In the genomic region with DNA sequence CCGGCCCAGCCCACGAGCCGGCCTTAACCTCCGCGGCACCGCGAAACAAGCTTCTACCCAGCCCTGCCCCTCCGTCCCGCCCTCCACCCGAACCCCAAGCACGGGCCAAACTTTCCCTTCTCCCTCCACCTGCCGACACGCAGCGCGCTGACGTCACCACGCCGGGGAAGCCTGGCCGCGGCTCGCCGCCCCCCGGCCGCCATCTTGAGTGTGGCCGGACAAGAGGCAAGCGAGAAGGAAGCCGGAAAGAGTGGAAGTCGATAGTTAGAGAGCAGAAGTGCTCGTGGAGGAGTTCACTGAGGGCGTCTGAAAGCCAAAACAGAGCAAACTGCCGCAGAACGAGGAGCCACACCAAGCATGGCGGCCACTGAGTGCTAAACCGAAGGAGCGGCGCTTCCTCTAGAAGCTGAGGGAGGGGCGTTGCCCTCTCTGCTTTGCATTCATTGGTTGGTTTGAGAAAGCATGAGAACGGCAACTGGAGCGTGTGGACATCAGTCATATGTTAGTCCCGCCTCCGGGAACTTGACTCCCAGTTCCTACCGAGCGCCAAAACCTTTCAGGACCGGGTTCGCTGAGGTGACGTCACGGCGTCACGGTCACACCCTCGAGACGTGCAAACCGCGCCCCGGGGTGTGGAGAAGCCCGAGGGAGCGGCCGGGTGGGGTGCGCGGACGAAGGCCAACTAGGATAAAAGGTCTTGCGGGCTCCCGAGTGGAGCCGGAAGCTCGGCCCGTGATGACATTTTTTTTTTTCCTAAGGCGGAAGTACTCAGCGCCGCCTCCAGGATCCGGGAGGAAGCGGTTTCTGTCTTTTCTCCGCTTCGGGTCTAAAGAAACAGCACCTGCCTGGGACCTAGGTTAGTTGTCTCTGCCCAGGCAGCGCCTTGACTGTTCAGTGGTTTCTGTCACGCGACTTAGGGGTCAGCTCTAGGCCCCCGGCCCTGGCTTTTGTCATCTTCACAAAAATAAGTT, we compare ENCODE assay signal across 1 mouse cellular context.
TF ChIP-seq lines count a peak whose summit lies in the region.

A gene (minus strand): TSS at position 139 of the 971 bp plus-strand sequence.

TF ChIP-seq in CH12.LX, 34 proteins besides CTCF, POLR2A, EP300 and RAD21 (continued from another document):
- TF ChIP-seq SIN3A (IDR thresholded peaks at IDR 0.05; ENCODE audit: low read length) (peak; percentile 81), ZKSCAN1 (IDR thresholded peaks at IDR 0.05; ENCODE audit: borderline replicate concordance, low read depth, low read length) (no peak), NRF1 (IDR thresholded peaks at IDR 0.05; ENCODE audit: low read depth, low read length) (peak; percentile 86), POLR2AphosphoS2 (IDR thresholded peaks at IDR 0.05; ENCODE audit: low read depth, low read length) (no peak), IRF4 (IDR thresholded peaks at IDR 0.05; ENCODE audit: low read depth, low read length) (peak; percentile 77), TCF12 (IDR thresholded peaks at IDR 0.05; ENCODE audit: low read depth, low read length) (peak; percentile 68), KAT2A (IDR thresholded peaks at IDR 0.05; ENCODE audit: insufficient replicate concordance, low read length) (no peak; the same call in 1 of the 2 replicates), PAX5 (IDR thresholded peaks at IDR 0.05; ENCODE audit: low read length) (no peak), MYC (IDR thresholded peaks at IDR 0.05; ENCODE audit: low read depth, low read length) (peak; percentile 57; the same call in 1 of the 2 replicates), MEF2A (IDR thresholded peaks at IDR 0.05; ENCODE audit: borderline replicate concordance, low read depth, low read length) (peak; percentile 63), BHLHE40 (IDR thresholded peaks at IDR 0.05; ENCODE audit: low read depth, low read length) (peak; percentile 94), E2F4 (IDR thresholded peaks at IDR 0.05; ENCODE audit: insufficient replicate concordance, low read depth, low read length) (0 out of 2 replicates have a peak, but pooled peaks have one; percentile 20), ZMIZ1 (IDR thresholded peaks at IDR 0.05; ENCODE audit: low read depth, low read length) (peak; percentile 50; the same call in 1 of the 2 replicates), NELFE (IDR thresholded peaks at IDR 0.05; ENCODE audit: low read depth, low read length) (peak; percentile 87), MAFK (IDR thresholded peaks at IDR 0.05; ENCODE audit: insufficient replicate concordance, low read length) (no peak), CHD2 (IDR thresholded peaks at IDR 0.05; ENCODE audit: low read length) (peak; percentile 93), SMC3 (IDR thresholded peaks at IDR 0.05; ENCODE audit: low read depth, low read length) (0 out of 2 replicates have a peak, but pooled peaks have one; percentile 11), TBP (conservative IDR thresholded peaks at IDR 0.05; ENCODE audit: low read depth, low read length) (peak; percentile 81; the same call in 1 of the 2 replicates), MAX (IDR thresholded peaks at IDR 0.05; ENCODE audit: low read length) (peak; percentile 71), ZC3H11A (IDR thresholded peaks at IDR 0.05; ENCODE audit: low read depth, low read length) (no peak), CHD1 (IDR thresholded peaks at IDR 0.05; ENCODE audit: low read depth, low read length) (peak; percentile 88), GABPA (IDR thresholded peaks at IDR 0.05; ENCODE audit: insufficient replicate concordance, low read depth, low read length) (no peak; the same call in 1 of the 2 replicates), JUND (conservative IDR thresholded peaks at IDR 0.05; ENCODE audit: low read depth, low read length) (peak; percentile 13; the same call in 1 of the 2 replicates)
